Comparison of ENCODE assay signal across 13 mouse cellular contexts in the genomic region with DNA sequence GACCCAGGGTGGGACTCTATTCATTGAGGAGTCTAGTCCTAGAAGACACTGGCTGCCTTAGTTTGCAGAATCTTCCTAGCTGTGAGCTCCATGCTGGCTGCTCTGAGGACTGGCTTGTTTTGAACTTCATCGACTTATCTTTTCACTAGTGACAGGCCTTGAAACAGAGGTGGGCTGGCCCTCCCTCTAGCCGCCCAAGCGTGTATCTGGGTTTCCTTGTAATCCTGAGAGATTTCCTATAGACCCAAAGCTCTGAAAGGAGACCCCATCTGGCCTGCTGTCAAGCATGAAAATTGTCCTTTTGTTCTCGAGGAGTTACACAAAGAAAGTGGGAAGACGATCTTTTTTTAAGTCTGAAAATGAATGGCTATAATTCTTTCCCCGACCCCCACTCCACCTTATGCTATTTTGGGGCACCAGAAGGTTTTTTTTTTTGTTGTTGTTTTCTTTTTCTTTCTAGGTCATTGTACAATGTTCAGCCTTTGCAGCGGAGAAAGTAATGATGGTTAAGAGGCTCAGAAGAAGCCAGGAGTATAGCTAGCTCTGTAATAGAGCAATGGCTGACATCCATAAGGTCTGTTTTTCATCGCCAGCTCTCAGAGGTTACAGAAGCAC.
DNase-seq lines count a peak whose midpoint lies in the region; ATAC-seq lines count a peak whose summit lies in the region.
"Had no signal": no experiment of that assay in that cellular context is flagged by ENCODE, and none has a peak within 500 bp of the region (broad histone marks: within the 10 kb centered on the region; RNA-seq: fewer than 3 reads in every experiment).

No protein-coding gene starts in this region.

- H3K4me1 ChIP-seq in heart, embryonic 13.5 days = peaks cover 81% of the 10 kb centered on the region
- peaks cover 34% of the 10 kb centered on the region for H3K4me1 ChIP-seq in embryonic facial prominence, embryonic 14.5 days (ENCODE audit: control insufficient read depth, insufficient read depth, low read length)
- H3K4me1 ChIP-seq in midbrain, embryonic 12.5 days = peaks cover 29% of the 10 kb centered on the region

- H3K9ac ChIP-seq in heart, embryonic 13.5 days = peak overlapping the region; percentile 50
- no peak overlapping the region for H3K9ac ChIP-seq in embryonic facial prominence, embryonic 14.5 days (ENCODE audit: low read depth, low read length)
- H3K9ac ChIP-seq in midbrain, embryonic 12.5 days (replicated peaks) = no peak overlapping the region

- H3K36me3 ChIP-seq in heart, embryonic 13.5 days = peaks cover 14% of the 10 kb centered on the region; the same call in 1 of the 2 replicates
- H3K36me3 ChIP-seq in embryonic facial prominence, embryonic 14.5 days (ENCODE audit: control insufficient read depth, insufficient read depth, low read length) = no peaks in the 10 kb centered on the region
- H3K36me3 ChIP-seq in midbrain, embryonic 12.5 days = no peaks in the 10 kb centered on the region

- no peaks in the 10 kb centered on the region for H3K9me3 ChIP-seq in heart, embryonic 13.5 days
- no peaks in the 10 kb centered on the region for H3K9me3 ChIP-seq in embryonic facial prominence, embryonic 14.5 days (ENCODE audit: control insufficient read depth, low read length)
- H3K9me3 ChIP-seq in midbrain, embryonic 12.5 days = no peaks in the 10 kb centered on the region

- ATAC-seq in heart, embryonic 13.5 days (ENCODE audit: extremely low read depth, insufficient number of reproducible peaks, low FRiP score, low TSS enrichment) = no peak
- ATAC-seq in embryonic facial prominence, embryonic 14.5 days (ENCODE audit: low read depth) = peak; percentile 68
- ATAC-seq in midbrain, embryonic 12.5 days (ENCODE audit: low FRiP score, low read depth) = peak; percentile 88
- ATAC-seq in cerebellum, adult (ENCODE audit: insufficient number of reproducible peaks, low FRiP score, low TSS enrichment) = no peak

- WGBS in heart, embryonic 13.5 days = 41% methylated on average over 8 of the region's 8 CpGs
- WGBS in embryonic facial prominence, embryonic 14.5 days = 31% methylated on average over 8 of the region's 8 CpGs
- WGBS in midbrain, embryonic 12.5 days = 12% methylated on average over 8 of the region's 8 CpGs

- no peaks in the 10 kb centered on the region for H3K27me3 ChIP-seq in heart, embryonic 13.5 days (replicated peaks)
- no peaks in the 10 kb centered on the region for H3K27me3 ChIP-seq in embryonic facial prominence, embryonic 14.5 days (replicated peaks; ENCODE audit: control insufficient read depth, insufficient read depth, low read length)
- peaks cover 57% of the 10 kb centered on the region for H3K27me3 ChIP-seq in midbrain, embryonic 12.5 days

- no peak overlapping the region for H3K4me3 ChIP-seq in heart, embryonic 13.5 days
- no peak overlapping the region for H3K4me3 ChIP-seq in embryonic facial prominence, embryonic 14.5 days (ENCODE audit: low read depth, low read length)
- no peak overlapping the region for H3K4me3 ChIP-seq in midbrain, embryonic 12.5 days

- no peak overlapping the region for H3K4me2 ChIP-seq in heart, embryonic 13.5 days
- no peak overlapping the region for H3K4me2 ChIP-seq in embryonic facial prominence, embryonic 14.5 days (ENCODE audit: low read depth, low read length)
- peak overlapping the region; percentile 9; the same call in 1 of the 2 replicates for H3K4me2 ChIP-seq in midbrain, embryonic 12.5 days (replicated peaks)

- peak overlapping the region; percentile 62 for H3K27ac ChIP-seq in heart, embryonic 13.5 days (replicated peaks)
- no peak overlapping the region for H3K27ac ChIP-seq in embryonic facial prominence, embryonic 14.5 days (replicated peaks; ENCODE audit: low read depth, low read length)
- peak overlapping the region; percentile 49 for H3K27ac ChIP-seq in midbrain, embryonic 12.5 days (replicated peaks)

- no peak for DNase-seq in heart, postnatal 4 days
- DNase-seq in embryo, embryonic 10 days (ENCODE audit: low spot score) = peak; percentile 76
- peak; percentile 66 for DNase-seq in embryonic facial prominence, embryonic 14.5 days (ENCODE audit: low spot score)
- no peak for DNase-seq in urinary bladder, adult 2 months (ENCODE audit: low spot score)
- DNase-seq in thymus, postnatal 25 days = no peak
- DNase-seq: adrenal gland, postnatal 10 days; B cell, adult 2 months; kidney, postnatal 14 days; right cerebral cortex, postnatal 4 days; thymus, postnatal 36 days had no signal

Comparison
In these comparisons a context has a peak if more than half of its experiments do, and no peak if none do; other contexts are left out.
1. ATAC-seq: peak in embryonic facial prominence, embryonic 14.5 days (single experiment) and midbrain, embryonic 12.5 days (single experiment); none in heart, embryonic 13.5 days (single experiment) and cerebellum, adult (single experiment).
2. DNase-seq: peak in embryo, embryonic 10 days (single experiment) and embryonic facial prominence, embryonic 14.5 days (single experiment); none in heart, postnatal 4 days (single experiment), urinary bladder, adult 2 months (single experiment) and thymus, postnatal 25 days (single experiment).